10 mouse cellular contexts compared by ENCODE assay signal in the genomic region with DNA sequence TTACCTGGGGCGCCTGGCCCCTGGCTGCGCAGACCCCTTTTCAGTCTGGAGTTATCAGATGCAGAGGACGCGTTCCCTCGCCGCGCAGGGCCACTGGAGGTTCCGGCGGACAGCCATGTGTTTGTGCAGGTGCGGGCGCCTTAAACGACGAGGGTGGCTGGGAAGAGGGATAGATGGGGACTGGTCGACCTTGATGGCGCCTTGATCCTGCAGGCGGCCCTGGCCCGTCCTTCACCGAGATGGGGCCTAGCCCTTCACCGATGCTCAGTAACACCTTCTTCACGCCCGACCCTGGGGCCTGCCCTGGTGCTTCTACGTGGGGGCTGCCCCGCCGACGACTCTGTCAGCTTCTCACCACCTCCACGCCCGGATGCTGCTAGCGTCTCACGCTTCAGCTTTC. TPM values are rescaled to one million over a fixed set of nuclear protein-coding genes. Genes with fewer than 3 reads are reported as not detected.
DNase-seq lines count a peak whose midpoint lies in the region; ATAC-seq and TF ChIP-seq lines count a peak whose summit lies in the region.
"Had no signal": no experiment of that assay in that cellular context is flagged by ENCODE, and none has a peak within 500 bp of the region (broad histone marks: within the 10 kb centered on the region; RNA-seq: fewer than 3 reads in every experiment).

No protein-coding gene starts in this region.

- peak overlapping the region; percentile 16 to 45; a peak in 3 of 4 replicates for H3K4me3 ChIP-seq in ES-E14 (ENCODE audit: insufficient read depth in 1 of 2, low read depth in 1 of 2, low read length in 2 of 2, poor library complexity in 1 of 2, severe bottlenecking in 1 of 2)
- no peak overlapping the region for H3K4me3 ChIP-seq in embryonic facial prominence, embryonic 14.5 days (ENCODE audit: low read depth, low read length)
- no peak overlapping the region for H3K4me3 ChIP-seq in limb, embryonic 13.5 days
- H3K4me3 ChIP-seq: gastrocnemius, adult 2 months had no signal

- H3K36me3 ChIP-seq in ES-E14 (ENCODE audit: control insufficient read depth, insufficient read depth, low read length, poor library complexity, severe bottlenecking), result peaks cover 17% of the 10 kb centered on the region
- peaks cover 53% of the 10 kb centered on the region for H3K36me3 ChIP-seq in embryonic facial prominence, embryonic 14.5 days (ENCODE audit: control insufficient read depth, insufficient read depth, low read length)
- H3K36me3 ChIP-seq in limb, embryonic 13.5 days, result peaks cover 53% of the 10 kb centered on the region

- no peaks in the 10 kb centered on the region for H3K9me3 ChIP-seq in ES-E14 (ENCODE audit: control insufficient read depth, insufficient read depth, low read depth, low read length)
- H3K9me3 ChIP-seq in embryonic facial prominence, embryonic 14.5 days (ENCODE audit: control insufficient read depth, low read length), result no peaks in the 10 kb centered on the region
- H3K9me3 ChIP-seq in limb, embryonic 13.5 days, result no peaks in the 10 kb centered on the region

- H3K4me1 ChIP-seq in ES-E14 (ENCODE audit: control insufficient read depth in 2 of 2, insufficient read depth in 2 of 2, low read length in 2 of 2, poor library complexity in 1 of 2), result peaks cover 8 to 20% of the 10 kb centered on the region in 2 experiments; a peak in 2 of 4 replicates
- H3K4me1 ChIP-seq in embryonic facial prominence, embryonic 14.5 days (ENCODE audit: control insufficient read depth, insufficient read depth, low read length), result peaks cover 15% of the 10 kb centered on the region
- H3K4me1 ChIP-seq in limb, embryonic 13.5 days, result peaks cover 34% of the 10 kb centered on the region

- no peaks in the 10 kb centered on the region for H3K27me3 ChIP-seq in embryonic facial prominence, embryonic 14.5 days (replicated peaks; ENCODE audit: control insufficient read depth, insufficient read depth, low read length)
- H3K27me3 ChIP-seq in limb, embryonic 13.5 days, result no peaks in the 10 kb centered on the region

- peak; percentile 93 for DNase-seq in heart, adult 11 months
- no peak for DNase-seq in heart, adult 8-10 months (ENCODE audit: low spot score)
- no peak for DNase-seq in ES-E14 (ENCODE audit: low read depth, low spot score)
- DNase-seq in embryonic facial prominence, embryonic 14.5 days (ENCODE audit: low spot score), result peak; percentile 31
- no peak for DNase-seq in cerebellum, postnatal 10 days
- DNase-seq in right cerebral cortex, adult 18-20 months, result no peak
- no peak for DNase-seq in spleen, adult 18-20 months
- DNase-seq: gastrocnemius, adult 2 months had no signal

- H3K27ac ChIP-seq in ES-E14 (ENCODE audit: insufficient read depth, low read depth, low read length, poor library complexity, severe bottlenecking), result no peak overlapping the region
- H3K27ac ChIP-seq in embryonic facial prominence, embryonic 14.5 days (replicated peaks; ENCODE audit: low read depth, low read length), result no peak overlapping the region
- peak overlapping the region; percentile 7; the same call in 1 of the 2 replicates for H3K27ac ChIP-seq in limb, embryonic 13.5 days
- H3K27ac ChIP-seq: gastrocnemius, adult 2 months had no signal

- no peak overlapping the region for H3K4me2 ChIP-seq in embryonic facial prominence, embryonic 14.5 days (ENCODE audit: low read depth, low read length)
- peak overlapping the region; percentile 28 for H3K4me2 ChIP-seq in limb, embryonic 13.5 days (replicated peaks)

- peak overlapping the region; percentile 19 for H3K9ac ChIP-seq in ES-E14 (ENCODE audit: insufficient read depth, low read depth, low read length, poor library complexity, severe bottlenecking)
- H3K9ac ChIP-seq in embryonic facial prominence, embryonic 14.5 days (ENCODE audit: low read depth, low read length), result peak overlapping the region; percentile 46
- H3K9ac ChIP-seq in limb, embryonic 13.5 days, result peak overlapping the region; percentile 52; the same call in 1 of the 2 replicates

- in situ Hi-C loops in ES-E14 (cut with MboI; ENCODE audit: low sequenced_read_pairs in 2 of 2, unreplicated experiment in 2 of 2), result no loop called here

- WGBS in embryonic facial prominence, embryonic 14.5 days, result 7% methylated on average over 23 of the region's 29 CpGs
- WGBS in limb, embryonic 13.5 days, result 12% methylated on average over 29 of the region's 29 CpGs

- ATAC-seq in embryonic facial prominence, embryonic 14.5 days (ENCODE audit: low read depth), result no peak
- ATAC-seq in limb, embryonic 13.5 days (ENCODE audit: low FRiP score, low read depth), result no peak

TF ChIP-seq in ES-E14, 5 proteins besides CTCF, POLR2A, EP300 and RAD21:
- TF ChIP-seq ZC3H11A (IDR thresholded peaks at IDR 0.05; ENCODE audit: borderline replicate concordance, low read depth, low read length) (no peak), ZNF384 (IDR thresholded peaks at IDR 0.05; ENCODE audit: low read depth, low read length) (no peak), MAFK (IDR thresholded peaks at IDR 0.05; ENCODE audit: insufficient read depth, low read depth, low read length) (no peak), CHD2 (IDR thresholded peaks at IDR 0.05; ENCODE audit: low read depth, low read length) (no peak), HCFC1 (IDR thresholded peaks at IDR 0.05; ENCODE audit: borderline replicate concordance, insufficient read depth, low read length) (no peak)

RNA-seq across cellular contexts. Expression of a gene that starts 1.2 kb away (rescaled TPM):
- total RNA-seq in heart, adult 8-10 months (2022), result 1 to 10 TPM; 1.7 to 5.0 (median 2.6) TPM
- total RNA-seq in ES-E14 (2012; rRNA removed), result 1.1 and 1.6 TPM in 2 replicates
- 3.3 and 5.0 TPM in 2 replicates for polyA plus RNA-seq in embryonic facial prominence, embryonic 14.5 days (2014; fragmentation: Nextera tagmentation; extraction: Ambion mirVana)
- 4.6 and 5.7 TPM in 2 replicates for polyA plus RNA-seq in limb, embryonic 13.5 days (2015; fragmentation: Nextera tagmentation; extraction: Ambion mirVana)

RNA-seq across cellular contexts. Expression of a gene that starts 3.7 kb away (rescaled TPM):
- 10 to 100 TPM; 17.6 to 20.0 (median 19.3) TPM for total RNA-seq in heart, adult 8-10 months (2022)
- total RNA-seq in ES-E14 (2012; rRNA removed), result 10.3 and 15.9 TPM in 2 replicates
- 45.0 and 50.6 TPM in 2 replicates for polyA plus RNA-seq in embryonic facial prominence, embryonic 14.5 days (2014; fragmentation: Nextera tagmentation; extraction: Ambion mirVana)
- 63.8 and 68.4 TPM in 2 replicates for polyA plus RNA-seq in limb, embryonic 13.5 days (2015; fragmentation: Nextera tagmentation; extraction: Ambion mirVana)

RNA-seq across cellular contexts. Expression of a gene that starts 9.9 kb away (rescaled TPM):
- under 1 TPM; 0.37 to 0.87 (median 0.79) TPM for total RNA-seq in heart, adult 8-10 months (2022)
- total RNA-seq in ES-E14 (2012; rRNA removed), result 3.7 and 3.8 TPM in 2 replicates
- polyA plus RNA-seq in embryonic facial prominence, embryonic 14.5 days (2014; fragmentation: Nextera tagmentation; extraction: Ambion mirVana), result 49.3 and 59.1 TPM in 2 replicates
- polyA plus RNA-seq in limb, embryonic 13.5 days (2015; fragmentation: Nextera tagmentation; extraction: Ambion mirVana), result 91.7 and 93.9 TPM in 2 replicates

RNA-seq across cellular contexts. Expression of a gene that starts 10.5 kb away (rescaled TPM):
- total RNA-seq in heart, adult 8-10 months (2022), result under 1 TPM in 1 of 4 experiments, not detected in 3; 0.25 TPM
- not detected in 2 replicates for total RNA-seq in ES-E14 (2012; rRNA removed)
- 0.33 and 1.1 TPM in 2 replicates for polyA plus RNA-seq in embryonic facial prominence, embryonic 14.5 days (2014; fragmentation: Nextera tagmentation; extraction: Ambion mirVana)
- 1.3 and 2.4 TPM in 2 replicates for polyA plus RNA-seq in limb, embryonic 13.5 days (2015; fragmentation: Nextera tagmentation; extraction: Ambion mirVana)
- total RNA-seq: gastrocnemius, adult 2 months had no signal
- polyA plus RNA-seq: liver, embryonic 16.5 days had no signal

RNA-seq across cellular contexts. Expression of a gene that starts 10.7 kb away (rescaled TPM):
- 10 to 100 TPM; 69.9 to 84.0 (median 75.2) TPM for total RNA-seq in heart, adult 8-10 months (2022)
- total RNA-seq in ES-E14 (2012; rRNA removed), result 21.0 and 22.0 TPM in 2 replicates
- polyA plus RNA-seq in embryonic facial prominence, embryonic 14.5 days (2014; fragmentation: Nextera tagmentation; extraction: Ambion mirVana), result 18.1 and 21.4 TPM in 2 replicates
- 29.3 and 29.9 TPM in 2 replicates for polyA plus RNA-seq in limb, embryonic 13.5 days (2015; fragmentation: Nextera tagmentation; extraction: Ambion mirVana)

Comparison
In these comparisons a context has a peak if more than half of its experiments do, and no peak if none do; other contexts are left out.
1. DNase-seq: peak in heart, adult 11 months (single experiment) and embryonic facial prominence, embryonic 14.5 days (single experiment); none in heart, adult 8-10 months (single experiment), ES-E14 (single experiment), cerebellum, postnatal 10 days (0 of 2), right cerebral cortex, adult 18-20 months (single experiment) and spleen, adult 18-20 months (0 of 2).
2. H3K4me3 ChIP-seq: peak in ES-E14 (2 of 2); none in embryonic facial prominence, embryonic 14.5 days (single experiment) and limb, embryonic 13.5 days (single experiment).
3. Peak in every context shown above with its lines, with median percentiles within 50 percentile points of each other: H3K9ac ChIP-seq.